Mouse (Mus musculus) embryonic facial prominence, embryonic 11.5 days (tissue): ENCODE measurements around the gene Samd5. TPM values are rescaled to one million over a fixed set of nuclear protein-coding genes. Genes with fewer than 3 reads are reported as not detected.

Source experiments
- ATAC-seq: fragments of 200-750 bp; cut with Nextera tagmentation; replicated peaks from 2 replicates; pipeline ENCODE4 v1.8.0; 2017; ENCODE audit warnings: low read depth; ENCODE audit not compliant: insufficient number of reproducible peaks, low FRiP score, low TSS enrichment
- DNase-seq: peaks from one replicate; pipeline ENCODE4 v3.0.0-alpha.2; 2015; ENCODE audit warnings: low spot score
- H3K27ac ChIP-seq: fragments of 300-500 bp; sonication (generic); replicated peaks from 2 replicates; pipeline ENCODE4 v1.5.1; 2014; ENCODE audit warnings: mild to moderate bottlenecking, low read depth, low read length, control low read depth
- H3K27me3 ChIP-seq: fragments of 300-500 bp; sonication (generic); 2 replicates; pipeline ENCODE4 v1.6.1; 2014; ENCODE audit warnings: mild to moderate bottlenecking, low read length, moderate library complexity, mixed read lengths; ENCODE audit not compliant: control insufficient read depth, insufficient read depth
- H3K36me3 ChIP-seq: fragments of 300-500 bp; sonication (generic); replicated peaks from 2 replicates; pipeline ENCODE4 v1.6.1; 2014; ENCODE audit warnings: low read depth, mild to moderate bottlenecking, low read length, moderate library complexity, mixed read lengths; ENCODE audit not compliant: control insufficient read depth, insufficient read depth
- H3K4me1 ChIP-seq: fragments of 300-500 bp; sonication (generic); 2 replicates; pipeline ENCODE4 v1.6.1; 2014; ENCODE audit warnings: low read length, mixed read lengths; ENCODE audit not compliant: control insufficient read depth, insufficient read depth
- H3K4me2 ChIP-seq: fragments of 300-500 bp; sonication (generic); 2 replicates; pipeline ENCODE4 v1.6.1; 2014; ENCODE audit warnings: low read depth, mild to moderate bottlenecking, control low read depth, low read length, moderate library complexity
- H3K4me3 ChIP-seq: fragments of 300-500 bp; sonication (generic); 2 replicates; pipeline ENCODE4 v1.5.1; 2014; ENCODE audit warnings: low read depth, low read length, control low read depth
- H3K9ac ChIP-seq: fragments of 300-500 bp; sonication (generic); replicated peaks from 2 replicates; pipeline ENCODE4 v1.6.1; 2014; ENCODE audit warnings: mild to moderate bottlenecking, control low read depth, low read length
- H3K9me3 ChIP-seq: fragments of 300-500 bp; sonication (generic); replicated peaks from 2 replicates; pipeline ENCODE4 v1.6.1; 2016; ENCODE audit warnings: mild to moderate bottlenecking, low read length, inconsistent platforms, mixed read lengths; ENCODE audit not compliant: control insufficient read depth
- WGBS: fragments of 180-500 bp; shearing (Covaris S2); extraction: QIAGEN DNeasy Blood & Tissue Kit; methylation state at CpG from one replicate; pipeline ENCODE4 v1.1.7; 2014; 5-methylcytosine and 5-hydroxymethylcytosine counted together
- polyA plus RNA-seq: library from polyadenylated mRNA; unstranded; fragments of >200 nt; fragmentation: Nextera tagmentation; extraction: Ambion mirVana; gene quantifications from 2 replicates; pipeline ENCODE4 v1.2.1, GENCODE M21; 2014

Gene Samd5
- polyA plus RNA-seq, 1 experiment from 2014 or later = 5.9 TPM

DNA sequence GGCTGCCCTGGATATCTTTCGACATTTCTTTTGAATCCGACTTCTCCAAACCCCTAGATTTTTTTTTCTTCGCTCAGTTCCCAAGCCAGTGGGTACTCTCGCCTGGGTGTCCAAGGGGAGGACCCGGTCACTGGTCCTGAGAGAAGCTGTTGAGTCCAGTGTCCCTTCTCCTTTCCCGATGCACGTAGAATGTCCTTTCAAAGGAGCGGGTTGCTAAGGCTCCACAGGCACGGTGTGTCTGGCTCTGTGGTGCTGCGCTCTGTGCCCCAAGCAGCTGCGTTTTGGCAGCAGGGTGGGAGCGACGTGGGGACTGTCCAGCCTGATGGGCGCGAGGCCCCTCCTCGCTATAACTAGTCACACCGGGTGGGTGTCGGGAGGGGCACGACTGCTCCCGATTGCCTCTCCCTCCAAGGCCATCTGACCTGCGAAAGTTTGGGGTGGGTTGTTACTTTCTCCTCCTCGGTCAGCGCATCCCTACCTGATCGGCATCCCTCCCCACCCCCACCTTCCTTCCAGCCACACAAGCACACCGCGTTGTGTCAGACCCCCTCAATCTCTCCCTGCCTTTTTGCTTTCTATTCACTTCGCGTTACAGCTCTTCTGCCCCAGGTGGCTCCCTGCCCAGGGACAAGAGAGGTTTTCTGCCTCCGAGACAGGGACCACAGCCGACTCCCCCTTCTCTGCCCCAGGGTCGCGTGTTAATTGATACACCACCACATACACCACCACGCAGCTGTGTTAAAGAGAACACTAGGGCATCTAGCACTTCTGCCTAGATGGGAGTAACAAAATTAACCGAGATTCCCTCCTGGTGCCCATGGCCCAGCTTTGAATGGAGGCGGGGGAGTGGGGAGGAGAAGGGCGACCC is 776 bp upstream of the Samd5 start:
- H3K4me1 ChIP-seq = no peaks in the 10 kb centered on the region
- ATAC-seq (peak; percentile 48; the same call in 1 of the 2 replicates), DNase-seq (peak; percentile 39)
- H3K4me3 ChIP-seq = peak overlapping the region; percentile 67
- no peaks in the 10 kb centered on the region for H3K36me3 ChIP-seq
- H3K27me3 ChIP-seq = 0 out of 2 replicates have a peak, but pooled peaks cover 4% of the 10 kb centered on the region
- no peaks in the 10 kb centered on the region for H3K9me3 ChIP-seq
- H3K9ac ChIP-seq = peak overlapping the region; percentile 60
- WGBS = 2% methylated on average over 36 of the region's 36 CpGs
- peak overlapping the region; percentile 99 for H3K4me2 ChIP-seq
- no peak overlapping the region for H3K27ac ChIP-seq

DNA sequence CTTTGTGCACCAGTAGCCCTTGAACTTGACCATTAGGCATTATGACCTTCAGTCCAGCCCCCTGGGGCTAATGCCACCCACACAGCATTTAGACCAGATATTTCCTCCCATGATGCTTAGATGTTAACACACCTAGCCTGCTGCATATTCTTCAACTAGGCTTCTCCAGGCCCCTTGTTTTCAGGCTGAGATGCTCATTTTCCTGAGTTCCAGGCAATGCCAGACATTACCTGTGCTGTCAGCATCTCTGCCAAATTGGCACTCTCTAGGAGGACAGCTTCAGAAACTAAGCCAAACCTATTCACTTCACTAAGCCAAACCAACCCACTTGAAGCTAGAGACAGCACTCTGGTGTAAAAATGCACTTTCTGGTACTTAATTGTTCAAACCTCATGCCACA is 1.7 kb downstream of the Samd5 start:
- Histone ChIP-seq H3K4me1 (no peaks in the 10 kb centered on the region), H3K4me2 (peak overlapping the region; percentile 0; the same call in 1 of the 2 replicates), H3K9ac (no peak overlapping the region), H3K36me3 (no peaks in the 10 kb centered on the region), H3K9me3 (no peaks in the 10 kb centered on the region), H3K4me3 (peak overlapping the region; percentile 67), H3K27ac (no peak overlapping the region), H3K27me3 (0 out of 2 replicates have a peak, but pooled peaks cover 4% of the 10 kb centered on the region)
- DNase-seq (no peak), ATAC-seq (no peak)

- Histone ChIP-seq H3K9ac (no peak overlapping the region), H3K4me2 (no peak overlapping the region), H3K9me3 (no peaks in the 10 kb centered on the region), H3K27ac (no peak overlapping the region), H3K4me3 (no peak overlapping the region), H3K4me1 (no peaks in the 10 kb centered on the region), H3K27me3 (0 out of 2 replicates have a peak, but pooled peaks cover 4% of the 10 kb centered on the region), H3K36me3 (no peaks in the 10 kb centered on the region)
- ATAC-seq (no peak), DNase-seq (no peak)
- 90% methylated on average over 5 of the region's 5 CpGs for WGBS
These were observed 2.3 kb downstream of the Samd5 start for GRCm38 (mm10) chr10:9672751-9673150.

GRCm38 (mm10) chr10:9670351-9670750 is 4.7 kb downstream of the Samd5 start:
- no peak for DNase-seq
- no peaks in the 10 kb centered on the region for H3K36me3 ChIP-seq
- H3K9ac ChIP-seq = no peak overlapping the region
- H3K9me3 ChIP-seq = no peaks in the 10 kb centered on the region
- 0 out of 2 replicates have a peak, but pooled peaks cover 4% of the 10 kb centered on the region for H3K27me3 ChIP-seq
- H3K27ac ChIP-seq = no peak overlapping the region
- no peaks in the 10 kb centered on the region for H3K4me1 ChIP-seq
- H3K4me3 ChIP-seq = no peak overlapping the region
- no peak for ATAC-seq
- no peak overlapping the region for H3K4me2 ChIP-seq
- 82% methylated on average over 6 of the region's 6 CpGs for WGBS

- H3K9ac ChIP-seq = no peak overlapping the region
- 75% methylated on average over 4 of the region's 4 CpGs for WGBS
These were observed 6.2 kb downstream of the Samd5 start for GRCm38 (mm10) chr10:9668791-9669190.

DNA sequence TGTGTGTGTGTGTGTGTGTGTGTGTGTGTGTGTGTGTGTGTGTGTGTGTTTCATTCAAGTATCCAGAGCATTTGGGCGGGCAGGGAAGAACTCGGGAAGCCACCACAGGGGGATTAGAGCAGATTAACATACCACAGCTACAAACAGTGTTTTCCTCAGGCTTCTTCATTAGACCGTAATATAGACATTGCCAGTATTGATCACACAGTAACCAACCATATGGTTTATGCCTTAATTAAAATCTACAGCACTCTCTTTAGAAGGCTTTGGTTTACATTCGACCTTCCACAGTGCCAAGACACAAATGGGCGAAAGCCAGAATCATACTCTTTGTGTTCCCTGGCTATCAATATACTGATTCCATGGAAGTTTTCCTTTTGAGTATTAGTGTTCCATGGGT is 22.1 kb downstream of the Samd5 start:
- WGBS = 84% methylated on average over 5 of the region's 5 CpGs
- Histone ChIP-seq H3K4me1 (peaks cover 3% of the 10 kb centered on the region; the same call in 1 of the 2 replicates), H3K4me2 (no peak overlapping the region), H3K9ac (no peak overlapping the region), H3K27ac (no peak overlapping the region), H3K36me3 (no peaks in the 10 kb centered on the region), H3K9me3 (no peaks in the 10 kb centered on the region), H3K4me3 (no peak overlapping the region), H3K27me3 (no peaks in the 10 kb centered on the region)
- DNase-seq (no peak), ATAC-seq (no peak)

More at GRCm38 (mm10) chr10:9668791-9669190, 6.2 kb downstream of the Samd5 start:
- Histone ChIP-seq H3K4me1 (no peaks in the 10 kb centered on the region), H3K4me2 (no peak overlapping the region), H3K36me3 (no peaks in the 10 kb centered on the region), H3K27ac (no peak overlapping the region), H3K9me3 (no peaks in the 10 kb centered on the region), H3K4me3 (no peak overlapping the region), H3K27me3 (no peaks in the 10 kb centered on the region)
- no peak for ATAC-seq
- no peak for DNase-seq

DNA sequence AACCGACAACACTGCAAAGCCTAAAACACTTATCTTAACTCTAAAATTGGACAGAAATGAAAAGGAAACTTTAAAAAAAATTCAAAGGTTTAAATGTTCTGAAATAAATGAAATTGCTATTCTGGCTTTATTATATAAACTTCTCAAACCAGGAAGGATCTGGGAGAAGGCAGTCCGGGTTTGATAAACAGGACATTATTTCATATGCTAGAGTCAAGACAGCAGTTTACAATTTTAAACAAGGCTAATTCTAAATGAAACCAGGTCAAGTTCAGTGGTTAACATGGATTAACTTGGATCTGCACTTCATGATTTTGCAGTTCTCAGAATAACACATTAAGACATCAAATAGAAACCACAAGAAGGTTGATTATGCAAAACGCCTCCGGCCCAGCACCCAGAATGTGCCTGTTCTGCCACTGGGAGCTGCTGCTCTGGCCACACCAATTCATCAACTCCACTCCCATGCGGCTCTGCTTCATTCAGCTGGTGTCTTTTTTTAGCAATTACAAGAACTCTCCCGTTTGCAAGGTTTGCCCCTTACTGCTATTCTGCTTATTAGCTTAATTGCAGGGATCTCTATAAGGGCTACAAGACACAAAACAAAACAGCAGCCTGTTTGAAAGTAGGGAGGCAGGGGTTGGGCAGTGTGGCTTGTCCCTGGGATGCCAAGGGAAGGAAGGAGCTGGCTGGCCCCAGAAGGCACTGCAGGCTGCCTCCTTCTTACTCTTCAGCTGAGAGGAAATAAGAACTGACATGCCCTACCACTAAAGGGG is 24.8 kb downstream of the Samd5 start:
- ATAC-seq = no peak
- no peak overlapping the region for H3K27ac ChIP-seq

More for the DNA sequence above, 24.8 kb downstream of the Samd5 start:
- H3K4me1 ChIP-seq = peaks cover 3% of the 10 kb centered on the region; the same call in 1 of the 2 replicates
- peak; percentile 30 for DNase-seq
- H3K9ac ChIP-seq = no peak overlapping the region
- WGBS = 47% methylated on average over 6 of the region's 6 CpGs
- H3K4me2 ChIP-seq = no peak overlapping the region; the same call in 1 of the 2 replicates
- no peak overlapping the region for H3K4me3 ChIP-seq
- H3K9me3 ChIP-seq = no peaks in the 10 kb centered on the region
- H3K36me3 ChIP-seq = no peaks in the 10 kb centered on the region
- H3K27me3 ChIP-seq = no peaks in the 10 kb centered on the region
